Mouse (Mus musculus) ES-E14 (cell line): Measurements from ENCODE around the gene Hist1h2ah.

ENCODE experiments used
- HCFC1 ChIP-seq: IDR thresholded peaks from 2 replicates; pipeline ENCODE4 v1.6.1; 2012; ENCODE audit warnings: low read length, inconsistent platforms, borderline replicate concordance; ENCODE audit not compliant: insufficient read depth
- ZC3H11A ChIP-seq: IDR thresholded peaks from 2 replicates; pipeline ENCODE4 v1.6.1; 2012; ENCODE audit warnings: low read depth, mild to moderate bottlenecking, inconsistent platforms, low read length, borderline replicate concordance

DNA sequence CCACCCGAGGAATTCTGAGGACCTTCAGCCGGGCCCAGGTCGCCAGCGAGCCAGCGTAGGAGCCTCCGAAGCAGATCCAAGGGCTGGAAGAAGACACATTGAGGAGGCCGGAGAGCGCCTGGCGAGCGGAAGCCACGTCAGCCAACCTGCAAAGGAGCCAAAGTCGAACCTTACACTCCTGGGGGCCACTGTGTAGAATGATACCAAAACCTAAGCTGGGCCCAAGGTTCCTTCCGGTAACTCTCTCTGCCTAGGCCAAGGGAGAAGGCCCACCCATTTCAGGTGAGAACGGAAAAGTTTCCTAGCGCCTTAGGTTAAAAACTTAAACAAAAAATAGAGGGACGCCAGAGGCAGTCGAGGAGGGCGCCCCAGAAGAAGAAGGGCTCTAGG is 28.3 kb downstream of the Hist1h2ah start:
- no peak for TF ChIP-seq ZC3H11A
- no peak for TF ChIP-seq HCFC1
